Mouse (Mus musculus) layer of hippocampus, postnatal 25 days (tissue): ENCODE measurements around the gene Scel. TPM values are rescaled to one million over a fixed set of nuclear protein-coding genes. Genes with fewer than 3 reads are reported as not detected.

Experiments used
- DNase-seq, 2 experiments: peaks; one replicate each; pipeline ENCODE4 v3.0.0; 2022; ENCODE audit warnings: mixed read lengths in 2 of 2, low spot score in 1 of 2; ENCODE audit errors: extremely low spot score in 1 of 2
- microRNA-seq, 2 experiments: library from miRNA; unstranded; fragments of <30 nt; microRNA quantifications; one replicate each; pipeline ENCODE4 v1.2.0; 2021
- total RNA-seq, 2 experiments: library from RNA; stranded (reverse); gene quantifications; 2 replicates each; pipeline ENCODE4 v1.2.3; 2021

Gene Scel
- total RNA-seq, 2 experiments from 2014 or later = 0.33 to 0.52 TPM

DNA sequence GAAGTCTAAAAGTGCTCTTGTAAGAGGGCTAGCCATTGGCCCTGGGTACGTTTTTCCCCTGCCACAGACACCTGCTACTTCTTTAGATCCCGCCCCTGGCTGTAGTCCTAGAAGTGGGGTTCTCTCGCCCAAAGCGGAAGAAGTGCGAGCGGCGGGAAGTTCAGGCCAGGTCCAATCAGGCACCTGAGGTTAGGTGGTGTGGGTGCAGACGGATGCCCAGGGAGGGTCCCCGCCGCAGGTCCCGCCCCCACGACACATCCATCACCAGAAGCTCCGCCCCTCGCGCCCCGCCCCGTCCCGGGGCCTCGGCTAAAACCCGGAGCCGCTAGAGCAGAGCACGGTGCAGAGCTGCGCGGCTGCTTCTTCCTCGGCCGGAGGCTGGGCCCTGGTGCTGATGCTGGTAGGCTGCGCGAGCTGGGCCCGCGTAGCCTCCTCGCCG, 136.8 kb downstream of the Scel start, which contains the start of gene Slain1:
Gene Slain1, plus strand, starts transcription at position 333 of the 439 bp plus-strand sequence.
- peak; percentile 89 to 92 for DNase-seq

DNA sequence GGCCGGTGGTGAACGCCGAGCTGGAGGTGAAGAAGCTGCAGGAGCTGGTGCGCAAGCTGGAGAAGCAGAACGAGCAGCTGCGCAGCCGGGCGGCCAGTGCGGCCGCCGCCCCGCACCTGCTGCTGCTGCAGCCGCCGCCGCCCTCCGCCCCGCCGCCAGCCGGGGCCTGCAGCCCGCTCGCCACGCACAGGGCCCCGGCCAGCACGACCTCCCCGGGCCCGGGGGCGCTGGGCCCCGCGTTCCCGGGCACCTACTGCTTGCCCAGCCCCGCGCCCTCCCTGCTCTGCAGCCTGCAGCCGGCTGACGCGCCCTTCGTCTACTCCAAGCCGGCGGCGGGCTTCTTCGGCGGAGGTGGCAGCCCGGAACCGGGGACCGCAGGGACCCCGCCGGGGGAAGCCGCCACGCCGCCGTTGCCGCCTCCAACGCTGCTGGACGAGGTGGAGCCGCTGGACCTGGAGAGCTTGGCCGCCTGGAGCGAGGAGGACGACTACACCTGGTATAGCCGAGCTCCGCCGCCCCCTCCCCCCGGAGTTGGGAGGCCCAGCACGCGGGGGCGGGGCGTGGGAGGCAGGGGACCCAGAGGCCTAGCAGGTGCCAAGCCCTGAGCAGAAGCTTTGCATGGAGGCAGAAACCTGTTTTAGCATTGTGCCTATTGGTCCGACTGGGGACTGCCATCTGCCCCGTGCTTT, 137.4 kb downstream of the Scel start:
- DNase-seq = peak; percentile 56 to 68

DNA sequence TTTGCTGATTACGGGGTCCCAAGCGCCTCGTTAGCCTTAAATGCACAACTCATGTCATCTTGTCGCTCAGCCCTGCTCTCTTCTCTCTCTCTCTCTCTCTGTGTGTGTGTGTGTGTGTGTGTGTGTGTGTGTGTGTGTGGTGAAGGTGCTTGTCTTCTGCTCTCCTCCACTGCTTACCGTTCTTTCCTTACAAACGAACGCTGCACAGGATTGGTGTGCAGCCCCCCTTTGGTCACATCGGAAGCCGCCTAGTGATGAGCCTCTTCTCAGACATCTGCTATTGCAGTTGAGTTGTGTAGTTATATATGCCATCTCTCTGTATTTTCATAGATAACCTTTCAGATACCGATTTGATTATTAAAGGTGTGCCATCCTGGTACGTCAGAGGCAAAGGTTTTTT, 138.0 kb downstream of the Scel start:
- DNase-seq = no peak

DNA sequence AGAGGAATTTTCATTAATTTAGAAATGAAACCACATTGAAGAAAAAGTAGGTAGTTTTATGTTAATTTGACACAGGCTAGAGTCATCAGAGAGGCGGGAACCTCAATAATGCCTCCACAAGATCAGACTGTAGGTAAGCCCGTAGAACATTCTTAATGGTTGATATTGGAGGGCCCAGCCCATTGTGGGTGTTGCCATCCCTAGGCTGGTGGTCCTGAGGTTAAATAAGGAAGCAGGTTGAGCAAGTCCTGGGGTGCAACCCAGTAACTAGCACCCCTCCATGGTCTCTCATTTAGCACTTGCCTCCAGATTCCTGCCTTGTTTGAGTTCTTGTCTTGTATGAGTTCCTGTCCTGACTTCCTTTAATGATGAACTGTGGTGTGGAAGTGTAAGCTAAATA, 138.4 kb downstream of the Scel start:
- no peak for DNase-seq

DNA sequence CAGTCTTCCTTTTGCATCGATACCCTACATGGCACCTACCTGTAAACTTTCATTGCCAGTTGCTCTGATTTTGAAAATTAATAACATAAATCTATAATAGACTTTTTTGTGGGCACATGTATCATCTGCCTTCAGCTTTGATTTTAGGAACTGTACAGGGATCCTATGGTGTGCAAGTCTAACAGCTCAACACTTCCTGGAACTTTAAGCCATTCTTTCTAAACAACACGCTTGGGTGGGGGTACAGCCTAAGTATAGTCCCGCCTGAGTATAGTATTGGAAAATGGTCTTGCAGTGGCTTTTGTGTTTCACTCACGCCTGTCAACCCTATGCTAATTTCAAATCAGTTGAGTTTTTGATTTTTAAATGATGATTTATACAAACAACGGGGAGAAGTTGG, 139.4 kb downstream of the Scel start:
- DNase-seq = no peak

DNA sequence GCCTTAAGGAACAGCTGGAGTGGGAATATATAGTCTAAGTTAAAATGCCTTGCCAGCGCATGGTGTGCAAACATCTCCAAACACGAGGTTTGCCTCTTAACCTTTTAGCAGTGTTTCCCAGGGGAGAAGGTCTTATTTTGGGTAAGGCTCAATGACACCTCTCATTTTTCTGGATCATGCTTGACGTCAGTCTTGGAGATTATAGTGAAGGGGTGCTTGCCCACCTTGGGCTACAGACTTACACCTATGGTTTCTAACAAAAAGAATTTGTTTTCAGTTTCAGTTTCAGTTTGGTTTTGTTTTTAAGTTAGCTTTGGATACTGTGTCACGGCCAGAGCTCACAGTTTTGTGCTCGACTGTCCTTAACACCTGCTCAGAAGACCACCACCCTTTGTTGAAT, 140.7 kb downstream of the Scel start:
- DNase-seq = no peak

DNA sequence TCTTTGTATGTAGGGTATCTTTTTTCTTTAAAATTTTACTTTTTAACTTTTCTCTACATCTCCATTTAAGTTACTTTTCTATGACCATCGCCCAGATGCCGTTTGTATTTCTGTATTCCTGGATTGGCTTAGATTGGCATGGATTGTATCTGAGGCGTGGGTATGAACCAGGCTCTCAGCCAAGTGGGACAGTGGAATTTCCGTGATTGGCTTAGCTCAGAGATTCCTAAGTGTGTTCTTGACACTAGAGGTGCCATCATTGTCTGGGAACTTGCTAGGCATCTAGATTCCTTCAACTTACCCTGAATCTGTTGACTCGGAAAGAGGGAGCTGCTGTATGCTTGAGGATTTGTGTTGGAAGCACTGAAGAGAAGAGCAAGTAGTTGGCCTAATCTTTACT, 142.3 kb downstream of the Scel start:
- no peak for DNase-seq

DNA sequence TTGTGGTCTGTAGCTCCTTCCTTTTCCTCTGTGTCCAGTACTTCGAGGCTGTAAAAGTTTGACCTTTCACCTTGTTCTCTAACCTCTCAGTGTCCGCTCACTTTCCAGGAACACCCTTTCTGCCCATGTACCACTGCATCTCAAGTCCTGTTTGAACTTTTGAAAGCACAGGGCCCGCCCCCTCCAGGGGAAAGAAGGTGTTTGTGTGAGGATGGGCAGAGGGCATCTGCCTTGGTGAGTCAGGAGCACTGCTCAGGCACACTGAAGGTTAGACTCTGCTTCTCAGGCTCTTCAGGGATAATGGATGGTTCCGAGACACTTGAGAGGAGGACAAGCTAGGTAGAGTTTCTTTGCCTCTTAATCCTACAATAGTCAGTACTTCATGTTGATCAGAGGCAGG, 144.7 kb downstream of the Scel start:
- no peak for DNase-seq

Small RNA genes lying within 50 kb of the gene (microRNA-seq; reads per million reads assigned to microRNA genes)
- 0 reads per million in 2 experiments for gene Gm22877

Other genes with a start within 250 kb of the Scel start
- 100 to 1,000 TPM; 142 to 172 TPM for gene Mycbp2, start 166.5 kb upstream of the Scel start, total RNA-seq
- 10 to 100 TPM; 58.9 to 66.6 TPM for gene Slain1, start 136.9 kb downstream of the Scel start, total RNA-seq